Mouse (Mus musculus): ENCODE results near the gene Pdha1. TPM values are rescaled to one million over a fixed set of nuclear protein-coding genes. Genes with fewer than 3 reads are reported as not detected.

Pdha1 gene
- polyA plus RNA-seq, 1 experiment: 179 TPM

Other genes starting within 250 kb of the Pdha1 start
- gene Map3k15, start 150.0 kb downstream of the Pdha1 start, polyA plus RNA-seq (2012; rRNA removed): 1.5 TPM in 2 replicates

Data from frontal cortex, adult 2 months (tissue).